Mouse (Mus musculus) left cerebral cortex, adult 8-10 months (tissue): ENCODE measurements around the gene Arid3b. TPM values are rescaled to one million over a fixed set of nuclear protein-coding genes. Genes with fewer than 3 reads are reported as not detected.

Source experiments
- DNase-seq, 2 experiments: peaks; one replicate each; pipeline ENCODE4 v3.0.0; 2022; ENCODE audit warnings: low spot score in 2 of 2
- total RNA-seq, 4 experiments: library from RNA; stranded (reverse); gene quantifications; 2 replicates each; pipeline ENCODE4 v1.2.4; 2022

Arid3b gene
- total RNA-seq, 4 experiments from 2014 or later = 10.9 to 15.0 (median 13.4) TPM

GRCm38 (mm10) chr9:57789733-57790132 is 46.9 kb downstream of the Arid3b start:
- DNase-seq = no peak

GRCm38 (mm10) chr9:57782656-57783055 is 53.9 kb downstream of the Arid3b start:
- no peak for DNase-seq

GRCm38 (mm10) chr9:57775736-57776135 is 60.9 kb downstream of the Arid3b start:
- DNase-seq = no peak

GRCm38 (mm10) chr9:57775026-57775425 is 61.6 kb downstream of the Arid3b start:
- peak in 1 of 2 experiments; percentile 76 for DNase-seq

GRCm38 (mm10) chr9:57774168-57774567 is 62.4 kb downstream of the Arid3b start:
- no peak for DNase-seq

- DNase-seq = no peak
Measured at GRCm38 (mm10) chr9:57773754-57774153, 62.8 kb downstream of the Arid3b start.

- DNase-seq = no peak
Measured at GRCm38 (mm10) chr9:57770836-57771235, 65.8 kb downstream of the Arid3b start.

- DNase-seq = no peak
Measured at GRCm38 (mm10) chr9:57770214-57770613, 66.4 kb downstream of the Arid3b start.

- no peak for DNase-seq
Measured at GRCm38 (mm10) chr9:57769539-57770069, 67.0 kb downstream of the Arid3b start.

GRCm38 (mm10) chr9:57767231-57767630 is 69.4 kb downstream of the Arid3b start:
- DNase-seq = no peak

GRCm38 (mm10) chr9:57766431-57766830 is 70.2 kb downstream of the Arid3b start:
- peak in 1 of 2 experiments; percentile 55 for DNase-seq

- DNase-seq = peak; percentile 70 to 72
Measured at GRCm38 (mm10) chr9:57765364-57766351, 70.9 kb downstream of the Arid3b start, which contains the start of gene Clk3. Clk3 (minus strand) TSS chr9:57765860.

- peak; percentile 85 to 90 for DNase-seq
Measured at GRCm38 (mm10) chr9:57764974-57765363, 71.6 kb downstream of the Arid3b start.

- DNase-seq = peak; percentile 64 to 68
Measured at GRCm38 (mm10) chr9:57764147-57764973, 72.2 kb downstream of the Arid3b start.

GRCm38 (mm10) chr9:57762563-57762991 is 74.0 kb downstream of the Arid3b start:
- DNase-seq = no peak

GRCm38 (mm10) chr9:57761563-57762551 is 74.7 kb downstream of the Arid3b start:
- no peak for DNase-seq

- DNase-seq = no peak
Measured at GRCm38 (mm10) chr9:57760416-57761146, 76.0 kb downstream of the Arid3b start.

GRCm38 (mm10) chr9:57759289-57759688 is 77.3 kb downstream of the Arid3b start:
- DNase-seq = peak in 1 of 2 experiments; percentile 54

- DNase-seq = peak in 1 of 2 experiments; percentile 49
Measured at GRCm38 (mm10) chr9:57758528-57758927, 78.1 kb downstream of the Arid3b start.

- DNase-seq = no peak
Measured at GRCm38 (mm10) chr9:57757578-57757977, 79.0 kb downstream of the Arid3b start.
